Mouse (Mus musculus): ENCODE measurements around the gene Nutf2. TPM values are rescaled to one million over a fixed set of nuclear protein-coding genes. Genes with fewer than 3 reads are reported as not detected.

Gene Nutf2
- polyA plus RNA-seq, 1 experiment from 2014 or later = 208 TPM

DNA sequence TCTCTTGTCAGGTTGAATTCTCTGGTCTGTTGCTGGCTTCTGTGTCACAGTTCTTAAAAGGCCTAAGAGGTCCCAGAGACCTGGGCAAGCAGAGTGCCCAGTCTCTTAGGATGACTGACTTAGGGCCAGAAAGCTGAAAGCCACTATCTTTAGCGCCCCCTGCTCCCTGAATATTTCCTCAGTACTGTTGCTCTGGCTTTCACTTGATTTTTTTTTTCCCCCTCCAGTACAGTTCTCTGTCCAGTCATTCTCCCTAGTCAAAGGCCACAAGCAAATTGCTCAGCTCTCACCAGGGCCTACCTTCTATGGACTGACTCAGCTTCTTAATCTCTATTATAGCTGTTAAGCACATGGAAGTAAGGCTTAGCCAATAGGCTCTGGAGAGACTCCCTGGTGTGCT is 1.6 kb downstream of the Nutf2 start:
- H3K27ac ChIP-seq (ENCODE audit: low read length) = no peak overlapping the region
- no peak for ATAC-seq (ENCODE audit: insufficient read depth, low FRiP score)
- no peaks in the 10 kb centered on the region for H3K27me3 ChIP-seq (ENCODE audit: control insufficient read depth, insufficient read depth, low read length)
- peak overlapping the region; percentile 95 for H3K9ac ChIP-seq (ENCODE audit: low read length)
- H3K4me3 ChIP-seq (replicated peaks; ENCODE audit: low read length) = peak overlapping the region; percentile 98
- H3K9me3 ChIP-seq (replicated peaks; ENCODE audit: control insufficient read depth, low read length) = no peaks in the 10 kb centered on the region
- H3K4me1 ChIP-seq (ENCODE audit: control insufficient read depth, insufficient read depth, low read length) = peaks cover 34% of the 10 kb centered on the region
- WGBS = 10% methylated on average over 1 of the region's 1 CpGs
- H3K4me2 ChIP-seq (ENCODE audit: low read depth, low read length) = peak overlapping the region; percentile 88
- 0 out of 2 replicates have a peak, but pooled peaks cover 2% of the 10 kb centered on the region for H3K36me3 ChIP-seq (ENCODE audit: control insufficient read depth, insufficient read depth, low read length)

DNA sequence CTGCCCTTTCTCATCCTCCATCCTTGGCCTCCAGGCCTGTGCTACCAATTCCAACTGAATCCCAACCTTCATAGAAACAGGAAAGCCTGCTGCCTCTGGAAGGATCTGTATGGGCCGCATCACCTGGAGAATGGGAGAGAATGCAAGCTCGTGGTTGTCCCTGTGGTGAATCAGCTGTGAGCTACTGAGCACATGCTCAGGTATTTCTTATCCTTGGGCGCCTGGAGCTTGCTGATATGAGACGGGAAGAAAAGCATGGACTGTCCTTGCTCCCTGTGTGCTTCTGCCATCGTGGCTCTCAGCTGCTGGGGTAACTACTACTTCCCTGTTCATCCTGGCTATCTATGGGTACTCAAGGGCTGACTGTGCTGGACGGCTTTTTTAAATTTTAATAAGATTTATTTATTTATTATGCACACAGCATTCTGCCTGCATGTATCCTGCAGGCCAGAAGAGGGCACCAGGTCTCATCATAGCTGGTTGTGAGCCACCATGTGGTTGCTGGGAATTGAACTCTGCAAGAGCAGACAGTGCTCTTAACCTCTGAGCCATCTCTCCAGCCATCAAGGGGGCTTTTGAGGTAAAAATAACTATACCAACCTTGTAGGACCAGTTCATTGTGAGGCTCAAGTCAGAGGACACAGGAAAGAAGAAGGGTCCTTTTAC is 6.1 kb downstream of the Nutf2 start:
- Histone ChIP-seq H3K4me3 (replicated peaks; ENCODE audit: low read length) (no peak overlapping the region), H3K27ac (ENCODE audit: low read length) (no peak overlapping the region), H3K4me1 (ENCODE audit: control insufficient read depth, insufficient read depth, low read length) (peaks cover 12% of the 10 kb centered on the region), H3K9me3 (replicated peaks; ENCODE audit: control insufficient read depth, low read length) (no peaks in the 10 kb centered on the region), H3K36me3 (ENCODE audit: control insufficient read depth, insufficient read depth, low read length) (peaks cover 5% of the 10 kb centered on the region; the same call in 1 of the 2 replicates), H3K9ac (ENCODE audit: low read length) (no peak overlapping the region), H3K4me2 (ENCODE audit: low read depth, low read length) (no peak overlapping the region), H3K27me3 (ENCODE audit: control insufficient read depth, insufficient read depth, low read length) (no peaks in the 10 kb centered on the region)
- 80% methylated on average over 6 of the region's 6 CpGs for WGBS
- ATAC-seq (ENCODE audit: insufficient read depth, low FRiP score) = no peak

DNA sequence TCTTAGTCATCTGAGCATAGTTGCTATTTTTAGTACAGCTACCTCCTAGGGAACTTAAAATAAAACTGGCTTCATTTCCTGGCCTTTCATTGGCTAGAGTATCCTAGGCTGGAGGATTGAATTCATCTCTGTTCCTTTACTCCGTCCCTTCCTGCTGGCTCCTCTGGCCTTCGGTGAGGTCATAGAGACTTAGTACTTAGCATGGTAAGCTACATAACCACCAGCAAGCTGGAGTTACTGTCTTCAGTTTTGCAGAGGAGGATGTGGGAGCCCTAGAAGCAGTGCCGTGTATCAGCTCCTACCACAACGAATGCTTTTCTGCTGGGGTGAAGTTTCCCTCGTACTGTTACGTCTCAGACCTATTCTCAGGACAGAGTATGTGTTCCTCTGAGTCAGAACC is 13.9 kb downstream of the Nutf2 start:
- no peak overlapping the region for H3K27ac ChIP-seq (ENCODE audit: low read length)
- ATAC-seq (ENCODE audit: insufficient read depth, low FRiP score) = peak; percentile 44; the same call in 1 of the 2 replicates

DNA sequence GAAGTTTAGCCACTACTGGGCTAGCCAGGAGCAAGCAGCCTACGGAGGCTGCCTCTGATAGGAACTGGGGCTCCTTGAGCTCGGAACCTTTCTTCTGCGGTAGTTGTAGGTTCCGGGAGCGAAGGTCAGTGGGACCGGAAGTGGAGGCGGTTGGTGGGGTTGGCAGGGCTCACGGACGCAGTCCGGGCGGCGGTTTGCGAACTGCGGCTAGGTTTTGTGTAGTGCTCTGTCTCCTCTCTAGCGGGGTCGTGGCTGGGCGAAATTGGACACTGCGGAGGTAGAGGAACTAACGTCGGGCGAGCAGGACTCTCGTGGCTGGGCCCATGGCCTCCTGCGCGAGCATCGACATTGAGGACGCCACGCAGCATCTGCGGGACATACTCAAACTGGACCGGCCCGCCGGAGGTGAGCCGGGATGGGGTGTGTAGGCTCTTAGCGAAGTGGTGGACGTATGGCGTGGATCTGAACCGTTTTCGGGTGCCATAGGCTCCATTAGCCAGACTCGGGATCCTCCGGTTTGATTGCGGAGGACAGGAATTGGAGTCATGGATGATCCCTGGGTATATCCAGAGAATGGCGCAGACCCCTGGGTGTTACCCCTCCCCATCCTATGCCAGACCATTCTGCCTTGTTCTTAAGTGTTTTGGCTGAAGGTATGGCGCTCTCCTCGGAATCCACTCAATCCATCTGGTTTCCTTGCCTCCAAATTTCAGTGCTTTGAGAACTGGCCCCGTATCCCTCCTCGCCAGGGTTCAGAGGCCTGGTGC is 20.6 kb downstream of the Nutf2 start, which contains the start of gene Edc4:
TSS of gene Edc4 (plus strand) at position 128 of the 767 bp plus-strand sequence.
- peak; percentile 89 for ATAC-seq (ENCODE audit: insufficient read depth, low FRiP score)
- H3K4me3 ChIP-seq (replicated peaks; ENCODE audit: low read length) = peak within 1 kb of the TSS; percentile 87
- under 1% methylated on average over 45 of the region's 45 CpGs for WGBS
- peak within 1 kb of the TSS; percentile 93 for H3K9ac ChIP-seq (ENCODE audit: low read length)
- no peaks in the 10 kb centered on the region for H3K27me3 ChIP-seq (ENCODE audit: control insufficient read depth, insufficient read depth, low read length)
- H3K9me3 ChIP-seq (replicated peaks; ENCODE audit: control insufficient read depth, low read length) = no peaks in the 10 kb centered on the region
- H3K4me2 ChIP-seq (ENCODE audit: low read depth, low read length) = peak within 1 kb of the TSS; percentile 97
- peaks cover 15% of the 10 kb centered on the region for H3K36me3 ChIP-seq (ENCODE audit: control insufficient read depth, insufficient read depth, low read length)
- H3K27ac ChIP-seq (ENCODE audit: low read length) = peak within 1 kb of the TSS; percentile 66; the same call in 1 of the 2 replicates
- H3K4me1 ChIP-seq (ENCODE audit: control insufficient read depth, insufficient read depth, low read length) = peaks cover 14% of the 10 kb centered on the region

More for the DNA sequence above, 13.9 kb downstream of the Nutf2 start:
- no peaks in the 10 kb centered on the region for H3K4me1 ChIP-seq (ENCODE audit: control insufficient read depth, insufficient read depth, low read length)
- H3K36me3 ChIP-seq (ENCODE audit: control insufficient read depth, insufficient read depth, low read length) = peaks cover 19% of the 10 kb centered on the region
- no peaks in the 10 kb centered on the region for H3K27me3 ChIP-seq (ENCODE audit: control insufficient read depth, insufficient read depth, low read length)
- no peaks in the 10 kb centered on the region for H3K9me3 ChIP-seq (replicated peaks; ENCODE audit: control insufficient read depth, low read length)
- no peak overlapping the region for H3K4me2 ChIP-seq (ENCODE audit: low read depth, low read length)
- no peak overlapping the region for H3K9ac ChIP-seq (ENCODE audit: low read length)
- H3K4me3 ChIP-seq (replicated peaks; ENCODE audit: low read length) = no peak overlapping the region
- WGBS = 80% methylated on average over 6 of the region's 6 CpGs

DNA sequence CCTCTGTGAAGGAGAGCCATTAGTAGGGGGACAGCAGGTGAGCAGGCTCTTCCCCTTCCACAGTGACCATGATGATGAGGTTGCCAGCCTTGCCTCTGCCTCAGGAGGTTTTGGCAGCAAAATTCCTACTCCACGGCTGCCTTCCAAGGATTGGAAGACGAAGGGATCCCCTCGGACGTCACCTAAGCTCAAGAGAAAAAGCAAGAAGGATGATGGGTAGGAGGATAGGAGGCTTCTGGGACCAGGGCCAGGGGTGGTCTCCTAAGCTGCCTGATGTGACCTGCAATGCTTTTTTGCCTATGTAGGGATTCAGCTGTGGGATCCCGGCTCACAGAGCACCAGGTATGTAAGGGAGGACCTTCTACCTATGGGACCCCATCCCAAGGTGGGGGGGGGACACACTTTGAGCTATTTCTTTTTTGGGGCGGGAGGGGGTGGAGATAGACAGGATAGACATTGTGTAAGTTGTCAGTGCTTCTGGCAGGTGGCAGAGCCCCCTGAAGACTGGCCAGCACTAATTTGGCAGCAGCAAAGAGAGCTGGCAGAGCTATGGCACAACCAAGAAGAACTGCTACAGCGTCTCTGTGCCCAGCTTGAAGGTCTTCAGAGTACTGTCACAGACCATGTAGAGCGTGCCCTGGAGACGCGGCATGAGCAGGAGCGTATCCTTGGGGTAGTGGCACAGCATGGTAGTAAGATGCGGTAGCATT is 29.5 kb downstream of the Nutf2 start:
- no peaks in the 10 kb centered on the region for H3K27me3 ChIP-seq (ENCODE audit: control insufficient read depth, insufficient read depth, low read length)
- H3K9ac ChIP-seq (ENCODE audit: low read length) = no peak overlapping the region
- H3K4me3 ChIP-seq (replicated peaks; ENCODE audit: low read length) = no peak overlapping the region
- no peak overlapping the region for H3K4me2 ChIP-seq (ENCODE audit: low read depth, low read length)
- peaks cover 28% of the 10 kb centered on the region for H3K36me3 ChIP-seq (ENCODE audit: control insufficient read depth, insufficient read depth, low read length)
- H3K4me1 ChIP-seq (ENCODE audit: control insufficient read depth, insufficient read depth, low read length) = peaks cover 3% of the 10 kb centered on the region; the same call in 1 of the 2 replicates
- H3K27ac ChIP-seq (ENCODE audit: low read length) = no peak overlapping the region
- WGBS = 93% methylated on average over 12 of the region's 12 CpGs
- no peaks in the 10 kb centered on the region for H3K9me3 ChIP-seq (replicated peaks; ENCODE audit: control insufficient read depth, low read length)
- no peak for ATAC-seq (ENCODE audit: insufficient read depth, low FRiP score)

DNA sequence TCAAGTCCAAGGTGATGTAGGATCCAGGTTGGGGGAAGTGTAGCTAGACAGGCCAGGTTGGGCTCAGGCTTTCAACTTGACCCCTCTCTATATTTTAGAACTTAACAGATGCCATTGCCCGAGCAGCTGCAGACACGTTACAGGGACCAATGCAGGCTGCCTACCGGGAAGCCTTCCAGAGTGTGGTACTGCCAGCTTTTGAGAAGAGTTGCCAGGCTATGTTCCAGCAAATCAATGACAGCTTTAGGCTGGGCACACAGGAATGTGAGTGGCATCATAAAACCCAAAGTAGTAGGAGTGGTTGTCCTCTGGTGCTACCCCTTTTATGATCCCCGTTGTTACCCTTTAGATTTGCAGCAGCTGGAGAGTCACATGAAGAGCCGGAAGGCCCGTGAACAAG is 30.5 kb downstream of the Nutf2 start:
- Histone ChIP-seq H3K4me2 (ENCODE audit: low read depth, low read length) (no peak overlapping the region), H3K4me1 (ENCODE audit: control insufficient read depth, insufficient read depth, low read length) (peaks cover 3% of the 10 kb centered on the region; the same call in 1 of the 2 replicates), H3K9ac (ENCODE audit: low read length) (no peak overlapping the region), H3K27ac (ENCODE audit: low read length) (no peak overlapping the region), H3K4me3 (replicated peaks; ENCODE audit: low read length) (no peak overlapping the region), H3K9me3 (replicated peaks; ENCODE audit: control insufficient read depth, low read length) (no peaks in the 10 kb centered on the region), H3K36me3 (ENCODE audit: control insufficient read depth, insufficient read depth, low read length) (peaks cover 24% of the 10 kb centered on the region), H3K27me3 (ENCODE audit: control insufficient read depth, insufficient read depth, low read length) (no peaks in the 10 kb centered on the region)
- WGBS = 90% methylated on average over 6 of the region's 6 CpGs
- ATAC-seq (ENCODE audit: insufficient read depth, low FRiP score) = no peak

DNA sequence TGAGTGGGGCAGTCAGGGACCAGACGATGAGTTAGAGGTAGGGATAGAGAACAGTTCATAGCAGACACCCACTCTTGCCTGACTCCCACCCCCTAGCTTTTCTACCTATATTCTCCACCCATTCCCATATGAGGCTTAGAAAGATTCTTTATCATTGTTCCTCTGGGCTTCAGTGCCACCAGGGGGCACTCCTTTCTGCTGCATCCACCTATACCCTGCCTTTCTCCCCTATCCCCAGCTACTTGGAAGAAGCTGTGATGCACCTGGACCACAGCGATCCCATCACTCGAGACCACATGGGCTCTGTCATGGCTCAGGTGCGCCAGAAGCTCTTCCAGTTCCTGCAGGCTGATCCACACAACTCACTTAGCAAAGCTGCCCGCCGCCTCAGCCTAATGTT is 32.1 kb downstream of the Nutf2 start:
- H3K4me1 ChIP-seq (ENCODE audit: control insufficient read depth, insufficient read depth, low read length) = peaks cover 3% of the 10 kb centered on the region; the same call in 1 of the 2 replicates
- ATAC-seq (ENCODE audit: insufficient read depth, low FRiP score) = no peak
- H3K36me3 ChIP-seq (ENCODE audit: control insufficient read depth, insufficient read depth, low read length) = peaks cover 21% of the 10 kb centered on the region
- H3K9me3 ChIP-seq (replicated peaks; ENCODE audit: control insufficient read depth, low read length) = no peaks in the 10 kb centered on the region
- 86% methylated on average over 6 of the region's 6 CpGs for whole genome bisulfite sequencing
- H3K27me3 ChIP-seq (ENCODE audit: control insufficient read depth, insufficient read depth, low read length) = no peaks in the 10 kb centered on the region
- no peak overlapping the region for H3K4me3 ChIP-seq (replicated peaks; ENCODE audit: low read length)
- H3K9ac ChIP-seq (ENCODE audit: low read length) = no peak overlapping the region
- H3K4me2 ChIP-seq (ENCODE audit: low read depth, low read length) = no peak overlapping the region
- H3K27ac ChIP-seq (ENCODE audit: low read length) = no peak overlapping the region

DNA sequence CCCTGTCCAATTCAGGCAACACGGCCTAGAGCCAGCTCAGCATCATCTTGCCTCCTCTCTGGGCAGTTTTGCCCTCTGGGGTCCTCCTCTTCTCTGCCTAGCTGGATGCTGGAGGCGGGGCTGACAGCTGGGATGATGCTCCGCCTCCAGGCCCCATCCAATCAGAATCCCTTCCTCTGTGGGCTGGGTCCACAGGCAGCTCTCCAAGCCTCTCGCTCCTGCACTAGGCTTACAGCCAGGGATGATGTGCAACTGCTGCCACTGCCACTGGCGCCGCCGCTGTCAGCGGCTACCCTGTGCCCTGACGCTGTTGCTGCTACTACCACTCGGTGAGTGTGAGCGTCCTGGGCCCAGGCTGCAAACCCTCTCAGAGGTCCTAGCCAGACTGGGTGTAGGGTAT is 33.0 kb downstream of the Nutf2 start, which contains the start of gene Nrn1l:
TSS of gene Nrn1l (plus strand) at position 229 of the 400 bp plus-strand sequence.
- Histone ChIP-seq H3K4me1 (ENCODE audit: control insufficient read depth, insufficient read depth, low read length) (peaks cover 3% of the 10 kb centered on the region; the same call in 1 of the 2 replicates), H3K4me3 (replicated peaks; ENCODE audit: low read length) (no peak within 1 kb of the TSS), H3K9ac (ENCODE audit: low read length) (peak within 1 kb of the TSS; percentile 54; the same call in 1 of the 2 replicates), H3K4me2 (ENCODE audit: low read depth, low read length) (peak within 1 kb of the TSS; percentile 34), H3K27ac (ENCODE audit: low read length) (no peak within 1 kb of the TSS; the same call in 1 of the 2 replicates), H3K36me3 (ENCODE audit: control insufficient read depth, insufficient read depth, low read length) (peaks cover 19% of the 10 kb centered on the region), H3K9me3 (replicated peaks; ENCODE audit: control insufficient read depth, low read length) (no peaks in the 10 kb centered on the region), H3K27me3 (ENCODE audit: control insufficient read depth, insufficient read depth, low read length) (no peaks in the 10 kb centered on the region)
- ATAC-seq (ENCODE audit: insufficient read depth, low FRiP score) = peak; percentile 87
- 8% methylated on average over 11 of the region's 11 CpGs for WGBS

Data from stomach, embryonic 16.5 days (tissue).